Mouse (Mus musculus) lung, embryonic 16.5 days (tissue): ENCODE results near the gene Cstf3. TPM values are rescaled to one million over a fixed set of nuclear protein-coding genes. Genes with fewer than 3 reads are reported as not detected.
"Not testable (repeated sequence)": the region's sequence is repeated elsewhere in the genome, so short reads cannot be mapped to it uniquely, and the experiment has no call there.

ENCODE experiments used
- ATAC-seq: fragments of 200-750 bp; cut with Nextera tagmentation; 2 replicates; pipeline ENCODE4 v1.8.0; 2017; ENCODE audit warnings: low read depth, mild to moderate bottlenecking, moderate library complexity
- H3K27ac ChIP-seq: fragments of 300-500 bp; sonication (generic); 2 replicates; pipeline ENCODE4 v1.5.1; 2014; ENCODE audit warnings: mild to moderate bottlenecking, control low read depth, low read length
- H3K27me3 ChIP-seq: fragments of 300-500 bp; sonication (generic); 2 replicates; pipeline ENCODE4 v1.6.1; 2014; ENCODE audit warnings: low read depth, low read length, mixed read lengths; ENCODE audit not compliant: control insufficient read depth, insufficient read depth
- H3K36me3 ChIP-seq: fragments of 300-500 bp; sonication (generic); 2 replicates; pipeline ENCODE4 v1.6.1; 2014; ENCODE audit warnings: low read length; ENCODE audit not compliant: control insufficient read depth, insufficient read depth
- H3K4me1 ChIP-seq: fragments of 300-500 bp; sonication (generic); replicated peaks from 2 replicates; pipeline ENCODE4 v1.6.1; 2014; ENCODE audit warnings: low read length, mixed read lengths; ENCODE audit not compliant: control insufficient read depth, insufficient read depth
- H3K4me2 ChIP-seq: fragments of 300-500 bp; sonication (generic); 2 replicates; pipeline ENCODE4 v1.6.1; 2014; ENCODE audit warnings: low read depth, low read length, control low read depth
- H3K4me3 ChIP-seq: fragments of 300-500 bp; sonication (generic); 2 replicates; pipeline ENCODE4 v1.5.1; 2014; ENCODE audit warnings: mild to moderate bottlenecking, low read length, control low read depth
- H3K9ac ChIP-seq: fragments of 300-500 bp; sonication (generic); 2 replicates; pipeline ENCODE4 v1.6.1; 2014; ENCODE audit warnings: low read length, control low read depth
- H3K9me3 ChIP-seq: fragments of 300-500 bp; sonication (generic); 2 replicates; pipeline ENCODE4 v1.6.1; 2016; ENCODE audit warnings: low read length; ENCODE audit not compliant: control insufficient read depth
- WGBS: fragments of 180-500 bp; shearing (Covaris S2); extraction: QIAGEN DNeasy Blood & Tissue Kit; methylation state at CpG from one replicate; pipeline ENCODE4 v1.1.7; 2014; 5-methylcytosine and 5-hydroxymethylcytosine counted together
- polyA plus RNA-seq: library from polyadenylated mRNA; unstranded; fragments of >200 nt; fragmentation: Nextera tagmentation; extraction: Ambion mirVana; gene quantifications from 2 replicates; pipeline ENCODE4 v1.2.1, GENCODE M21; 2015

Gene Cstf3
- polyA plus RNA-seq, result 55.4 and 60.5 TPM in 2 replicates

DNA sequence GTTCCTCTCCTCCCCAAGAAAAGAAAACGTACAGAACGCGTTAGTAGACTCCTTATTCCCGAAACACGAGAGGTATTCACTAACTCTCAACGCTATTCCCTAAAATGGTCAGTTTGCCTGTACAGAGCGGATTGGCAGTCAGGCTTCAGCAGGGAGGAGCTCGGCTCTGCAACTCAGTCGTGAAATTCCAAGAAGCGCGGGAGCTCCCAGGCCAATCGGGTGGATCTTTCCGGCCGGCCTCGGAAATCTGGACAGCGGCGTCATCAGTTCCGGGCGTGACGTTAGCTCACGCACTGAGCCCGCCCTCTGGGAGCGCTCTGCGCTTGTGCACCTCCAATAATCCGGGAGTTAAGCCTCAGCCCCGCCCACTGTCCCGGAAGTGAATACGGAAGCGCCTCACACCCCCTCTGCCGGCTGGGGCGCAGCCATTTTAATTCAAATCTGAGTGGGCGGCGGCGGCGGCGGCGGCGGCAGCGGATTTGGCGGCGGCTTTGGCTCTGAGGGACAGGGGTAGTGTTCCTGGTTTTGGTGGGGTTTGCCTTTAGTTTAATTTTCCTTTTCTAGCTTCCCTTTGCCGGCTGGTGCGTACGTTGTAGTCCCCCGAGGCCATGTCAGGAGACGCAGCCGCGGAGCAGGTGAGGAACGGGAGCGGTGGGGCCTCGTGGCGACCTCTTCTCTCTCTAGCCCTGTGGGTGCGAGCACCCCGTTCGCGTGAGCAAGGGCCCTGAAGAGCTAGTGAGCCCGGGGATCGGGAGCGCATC is at the start of gene Cstf3:
TSS of gene Cstf3 (plus strand) at position 456 of the 761 bp plus-strand sequence.
- ATAC-seq, result peak; percentile 100
- H3K9ac ChIP-seq, result peak within 1 kb of the TSS; percentile 94
- no peaks in the 10 kb centered on the region for H3K27me3 ChIP-seq

GRCm38 (mm10) chr2:104556711-104557110 is 33.6 kb upstream of the Cstf3 start:
- not testable (repeated sequence) for H3K4me2 ChIP-seq, H3K9me3 ChIP-seq, H3K27ac ChIP-seq, H3K4me1 ChIP-seq, H3K36me3 ChIP-seq, H3K27me3 ChIP-seq, ATAC-seq, H3K4me3 ChIP-seq, H3K9ac ChIP-seq
- WGBS, result 87% methylated on average over 22 of the region's 22 CpGs

More for the DNA sequence above, at the start of gene Cstf3:
- Histone ChIP-seq H3K4me3 (peak within 1 kb of the TSS; percentile 96), H3K4me2 (peak within 1 kb of the TSS; percentile 89), H3K36me3 (no peaks in the 10 kb centered on the region), H3K4me1 (peaks cover 12% of the 10 kb centered on the region), H3K9me3 (no peaks in the 10 kb centered on the region), H3K27ac (peak within 1 kb of the TSS; percentile 84)
- WGBS, result under 1% methylated on average over 59 of the region's 59 CpGs

GRCm38 (mm10) chr2:104557722-104558121 is 32.6 kb upstream of the Cstf3 start:
- no peak for ATAC-seq
- no peak overlapping the region for H3K4me2 ChIP-seq
- no peaks in the 10 kb centered on the region for H3K36me3 ChIP-seq
- no peaks in the 10 kb centered on the region for H3K4me1 ChIP-seq
- H3K9ac ChIP-seq, result no peak overlapping the region
- H3K9me3 ChIP-seq, result no peaks in the 10 kb centered on the region
- no peak overlapping the region for H3K4me3 ChIP-seq
- 79% methylated on average over 9 of the region's 9 CpGs for WGBS
- no peak overlapping the region for H3K27ac ChIP-seq
- no peaks in the 10 kb centered on the region for H3K27me3 ChIP-seq

- H3K9me3 ChIP-seq, result no peaks in the 10 kb centered on the region
- no peaks in the 10 kb centered on the region for H3K4me1 ChIP-seq
- no peak overlapping the region for H3K27ac ChIP-seq
- 85% methylated on average over 4 of the region's 4 CpGs for WGBS
- no peaks in the 10 kb centered on the region for H3K27me3 ChIP-seq
- H3K4me2 ChIP-seq, result no peak overlapping the region
- no peaks in the 10 kb centered on the region for H3K36me3 ChIP-seq
- H3K9ac ChIP-seq, result no peak overlapping the region
- H3K4me3 ChIP-seq, result no peak overlapping the region
- ATAC-seq, result no peak
Observed at GRCm38 (mm10) chr2:104558326-104558725, 32.0 kb upstream of the Cstf3 start.

- Histone ChIP-seq H3K4me3 (no peak overlapping the region), H3K36me3 (no peaks in the 10 kb centered on the region), H3K27ac (no peak overlapping the region), H3K9ac (no peak overlapping the region), H3K9me3 (no peaks in the 10 kb centered on the region), H3K27me3 (no peaks in the 10 kb centered on the region), H3K4me2 (no peak overlapping the region), H3K4me1 (no peaks in the 10 kb centered on the region)
- 63% methylated on average over 6 of the region's 6 CpGs for WGBS
- ATAC-seq, result no peak
Observed at GRCm38 (mm10) chr2:104558938-104559337, 31.4 kb upstream of the Cstf3 start.

DNA sequence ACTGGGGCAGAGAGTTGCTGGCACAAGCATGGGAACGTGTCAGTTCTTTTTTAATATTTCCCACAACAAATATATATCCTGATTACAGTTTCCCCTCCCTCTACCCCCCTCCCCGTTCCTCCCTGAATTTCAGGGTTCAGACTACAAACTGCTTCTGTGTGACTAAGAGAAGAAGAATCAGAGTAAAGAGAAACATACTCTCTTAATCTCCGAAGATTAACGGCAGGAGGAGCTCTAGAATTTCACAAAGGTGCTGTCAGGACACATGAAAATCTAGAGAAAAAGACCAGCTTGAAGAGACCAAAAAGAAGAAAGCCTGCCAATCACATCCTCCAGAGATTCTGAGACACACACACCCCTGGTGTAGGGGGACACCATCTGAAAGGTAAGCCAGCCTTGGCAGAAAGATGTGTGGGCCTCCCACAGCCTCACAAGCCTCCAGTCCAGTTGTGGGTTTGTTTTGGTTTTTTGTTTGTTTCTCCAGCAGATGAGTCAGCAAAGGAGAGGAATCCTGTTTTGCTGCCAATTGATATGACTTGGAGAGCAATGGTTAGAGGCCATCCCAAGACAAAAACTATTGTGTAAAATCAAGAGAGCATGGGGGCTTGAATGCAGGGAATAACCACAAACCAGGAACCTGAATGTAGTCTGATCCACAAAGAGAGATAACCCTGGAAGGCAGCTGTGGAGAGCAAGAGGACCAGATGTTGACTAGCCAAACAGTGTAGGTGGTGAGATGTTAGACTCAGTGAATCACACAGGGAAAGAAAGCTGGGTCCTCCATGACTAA is 30.5 kb upstream of the Cstf3 start:
- Histone ChIP-seq H3K4me1 (no peaks in the 10 kb centered on the region), H3K9me3 (no peaks in the 10 kb centered on the region), H3K36me3 (no peaks in the 10 kb centered on the region), H3K4me3 (no peak overlapping the region), H3K27me3 (no peaks in the 10 kb centered on the region), H3K9ac (no peak overlapping the region), H3K27ac (no peak overlapping the region), H3K4me2 (no peak overlapping the region)
- 78% methylated on average over 4 of the region's 4 CpGs for WGBS
- no peak for ATAC-seq

GRCm38 (mm10) chr2:104561386-104561785 is 28.9 kb upstream of the Cstf3 start:
- no peaks in the 10 kb centered on the region for H3K27me3 ChIP-seq
- H3K9ac ChIP-seq, result no peak overlapping the region
- H3K4me2 ChIP-seq, result no peak overlapping the region
- H3K9me3 ChIP-seq, result no peaks in the 10 kb centered on the region
- no peak overlapping the region for H3K4me3 ChIP-seq
- no peaks in the 10 kb centered on the region for H3K4me1 ChIP-seq
- no peaks in the 10 kb centered on the region for H3K36me3 ChIP-seq
- no peak for ATAC-seq
- WGBS, result 83% methylated on average over 6 of the region's 6 CpGs
- H3K27ac ChIP-seq, result no peak overlapping the region

- Histone ChIP-seq H3K27me3 (no peaks in the 10 kb centered on the region), H3K9ac (no peak overlapping the region), H3K4me2 (no peak overlapping the region), H3K27ac (no peak overlapping the region), H3K9me3 (no peaks in the 10 kb centered on the region), H3K4me1 (no peaks in the 10 kb centered on the region), H3K4me3 (no peak overlapping the region), H3K36me3 (no peaks in the 10 kb centered on the region)
- 80% methylated on average over 4 of the region's 4 CpGs for WGBS
- no peak for ATAC-seq
Observed at GRCm38 (mm10) chr2:104561986-104562532, 28.3 kb upstream of the Cstf3 start.

DNA sequence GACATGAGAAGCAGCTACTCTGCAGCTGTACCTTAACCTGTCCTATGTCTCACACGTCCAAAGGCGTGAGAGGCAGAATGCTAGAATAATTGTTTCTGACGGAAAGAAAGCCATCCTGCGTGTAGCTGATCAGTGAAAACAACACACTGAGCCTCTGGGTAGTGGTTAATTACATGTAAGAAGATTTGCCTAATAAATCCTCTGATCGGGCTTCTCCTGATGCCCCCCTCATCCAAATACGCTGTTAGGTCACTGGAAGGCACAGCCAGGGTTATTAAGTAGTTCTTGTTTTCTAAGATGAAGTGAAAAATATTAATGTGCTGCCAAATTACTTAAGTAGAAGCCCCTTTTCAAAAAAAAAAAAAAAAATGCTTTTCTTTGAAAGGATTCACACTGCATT is 18.3 kb upstream of the Cstf3 start:
- no peak overlapping the region for H3K4me2 ChIP-seq
- WGBS, result 75% methylated on average over 6 of the region's 6 CpGs
- ATAC-seq, result no peak
- no peaks in the 10 kb centered on the region; the same call in 1 of the 2 replicates for H3K4me1 ChIP-seq
- no peaks in the 10 kb centered on the region for H3K36me3 ChIP-seq
- H3K9me3 ChIP-seq, result no peaks in the 10 kb centered on the region
- H3K27ac ChIP-seq, result no peak overlapping the region
- H3K4me3 ChIP-seq, result no peak overlapping the region
- H3K27me3 ChIP-seq, result peaks cover 3% of the 10 kb centered on the region
- no peak overlapping the region for H3K9ac ChIP-seq
